Mouse (Mus musculus) limb, embryonic 14.5 days (tissue): Measurements from ENCODE around the gene Maff. TPM values are rescaled to one million over a fixed set of nuclear protein-coding genes. Genes with fewer than 3 reads are reported as not detected.
A peak's percentile ranks its signal among the peaks of the same experiment; 100 is the strongest.

Source experiments
- ATAC-seq: fragments of 200-750 bp; cut with Nextera tagmentation; 2 replicates; pipeline ENCODE4 v1.8.0; 2017; ENCODE audit warnings: low read depth, moderate number of reproducible peaks, moderate TSS enrichment; ENCODE audit not compliant: low FRiP score
- DNase-seq: peaks from one replicate; pipeline ENCODE4 v3.0.0-alpha.2; 2015; ENCODE audit warnings: low spot score
- H3K27ac ChIP-seq: fragments of 300-500 bp; sonication (generic); replicated peaks from 2 replicates; pipeline ENCODE4 v1.5.1; 2014; ENCODE audit warnings: low read depth, mild to moderate bottlenecking, low read length, moderate library complexity, mixed read lengths
- H3K27me3 ChIP-seq: fragments of 300-500 bp; sonication (generic); 2 replicates; pipeline ENCODE4 v1.6.1; 2014; ENCODE audit warnings: low read length, mixed read lengths; ENCODE audit not compliant: control insufficient read depth, insufficient read depth
- H3K36me3 ChIP-seq: fragments of 300-500 bp; sonication (generic); 2 replicates; pipeline ENCODE4 v1.6.1; 2014; ENCODE audit warnings: mild to moderate bottlenecking, low read length, moderate library complexity, mixed read lengths; ENCODE audit not compliant: control insufficient read depth, insufficient read depth
- H3K4me1 ChIP-seq: fragments of 300-500 bp; sonication (generic); 2 replicates; pipeline ENCODE4 v1.6.1; 2014; ENCODE audit warnings: antibody characterized with exemption, low read length, mixed read lengths; ENCODE audit not compliant: control insufficient read depth, insufficient read depth
- H3K4me2 ChIP-seq: fragments of 300-500 bp; sonication (generic); replicated peaks from 2 replicates; pipeline ENCODE4 v1.6.1; 2014; ENCODE audit warnings: low read depth, mild to moderate bottlenecking, low read length, moderate library complexity; ENCODE audit not compliant: severe bottlenecking
- H3K4me3 ChIP-seq: fragments of 300-500 bp; sonication (generic); replicated peaks from 2 replicates; pipeline ENCODE4 v1.5.1; 2014; ENCODE audit warnings: low read length
- H3K9ac ChIP-seq: fragments of 300-500 bp; sonication (generic); 2 replicates; pipeline ENCODE4 v1.6.1; 2014; ENCODE audit warnings: mild to moderate bottlenecking, low read depth, low read length, moderate library complexity; ENCODE audit not compliant: severe bottlenecking
- H3K9me3 ChIP-seq: fragments of 300-500 bp; sonication (generic); 2 replicates; pipeline ENCODE4 v1.6.1; 2016; ENCODE audit warnings: low read length; ENCODE audit not compliant: control insufficient read depth
- POLR2A ChIP-seq: fragments of 200-500 bp; IDR thresholded peaks from 2 replicates; pipeline ENCODE4 v1.8.0; 2012; ENCODE audit warnings: inconsistent platforms, mild to moderate bottlenecking, moderate library complexity, borderline replicate concordance; ENCODE audit not compliant: insufficient read depth, insufficient read length; ENCODE audit errors: extremely low read depth
- WGBS: fragments of 180-500 bp; shearing (Covaris S2); extraction: QIAGEN DNeasy Blood & Tissue Kit; methylation state at CpG from one replicate; pipeline ENCODE4 v1.1.7; 2014; 5-methylcytosine and 5-hydroxymethylcytosine counted together
- polyA plus RNA-seq, 2 experiments: library from polyadenylated mRNA; depleted of rRNA in 1 of 2; stranded (reverse) in 1 of 2; unstranded in 1 of 2; fragments of >200 nt; fragmentation: Nextera tagmentation in 1 of 2; extraction: Ambion mirVana in 1 of 2; gene quantifications; 2 replicates each; pipeline versions ENCODE4 v1.2.1 to v1.2.3; 2012 to 2014

The Maff gene
- polyA plus RNA-seq, 2 experiments: 3.0 to 5.5 TPM

- no peak for TF ChIP-seq POLR2A
- Histone ChIP-seq H3K27me3 (no peaks in the 10 kb centered on the region), H3K9ac (no peak overlapping the region), H3K36me3 (no peaks in the 10 kb centered on the region), H3K9me3 (no peaks in the 10 kb centered on the region), H3K4me3 (no peak overlapping the region), H3K27ac (0 out of 2 replicates have a peak overlapping the region, but pooled peaks have one; percentile 38), H3K4me2 (no peak overlapping the region), H3K4me1 (peaks cover 9% of the 10 kb centered on the region)
- ATAC-seq: no peak
- WGBS: 92% methylated on average over 4 of the region's 4 CpGs
- no peak for DNase-seq
Observed at GRCm38 (mm10) chr15:79350866-79351265, 4.4 kb downstream of the Maff start.

- ATAC-seq: no peak
- H3K9me3 ChIP-seq: no peaks in the 10 kb centered on the region
- H3K9ac ChIP-seq: peak overlapping the region; percentile 31; the same call in 1 of the 2 replicates
- TF ChIP-seq POLR2A: no peak
- 27% methylated on average over 15 of the region's 15 CpGs for WGBS
- H3K4me1 ChIP-seq: peaks cover 11% of the 10 kb centered on the region
- no peaks in the 10 kb centered on the region for H3K36me3 ChIP-seq
- no peak overlapping the region for H3K4me2 ChIP-seq
- H3K4me3 ChIP-seq: no peak overlapping the region
- 0 out of 2 replicates have a peak overlapping the region, but pooled peaks have one; percentile 38 for H3K27ac ChIP-seq
- no peaks in the 10 kb centered on the region for H3K27me3 ChIP-seq
- DNase-seq: no peak
Observed at GRCm38 (mm10) chr15:79351331-79351767, 4.9 kb downstream of the Maff start.

- Histone ChIP-seq H3K27ac (no peak overlapping the region), H3K27me3 (no peaks in the 10 kb centered on the region), H3K4me2 (no peak overlapping the region), H3K4me1 (peaks cover 20% of the 10 kb centered on the region), H3K9ac (no peak overlapping the region), H3K9me3 (no peaks in the 10 kb centered on the region), H3K4me3 (no peak overlapping the region), H3K36me3 (no peaks in the 10 kb centered on the region)
- 89% methylated on average over 6 of the region's 6 CpGs for WGBS
- ATAC-seq (no peak), DNase-seq (no peak)
- TF ChIP-seq POLR2A: no peak
Observed at GRCm38 (mm10) chr15:79352479-79352878, 6.1 kb downstream of the Maff start.

GRCm38 (mm10) chr15:79353690-79354305 is 7.4 kb downstream of the Maff start:
- ATAC-seq (no peak), DNase-seq (no peak)
- no peak for TF ChIP-seq POLR2A
- Histone ChIP-seq H3K9ac (no peak overlapping the region), H3K4me3 (no peak overlapping the region), H3K4me2 (no peak overlapping the region), H3K4me1 (peaks cover 21% of the 10 kb centered on the region), H3K36me3 (no peaks in the 10 kb centered on the region), H3K9me3 (no peaks in the 10 kb centered on the region), H3K27ac (no peak overlapping the region), H3K27me3 (no peaks in the 10 kb centered on the region)
- 84% methylated on average over 5 of the region's 5 CpGs for WGBS

- DNase-seq (no peak), ATAC-seq (no peak)
- Histone ChIP-seq H3K9ac (no peak overlapping the region), H3K4me3 (no peak overlapping the region), H3K27me3 (no peaks in the 10 kb centered on the region), H3K4me2 (no peak overlapping the region), H3K36me3 (no peaks in the 10 kb centered on the region), H3K27ac (no peak overlapping the region), H3K4me1 (peaks cover 21% of the 10 kb centered on the region), H3K9me3 (no peaks in the 10 kb centered on the region)
- WGBS: 80% methylated on average over 4 of the region's 4 CpGs
- no peak for TF ChIP-seq POLR2A
Observed at GRCm38 (mm10) chr15:79354619-79355018, 8.2 kb downstream of the Maff start.
